Mouse (Mus musculus) lung, postnatal 0 days (tissue): ENCODE measurements at regions not wholly inside any gene's neighbourhood (a gene's known extent, or its start where the extent isn't known, plus 50 kb on each side); places are given as distances from the start of the nearest gene placed in this dataset.

Experiments used
- CTCF ChIP-seq: IDR thresholded peaks from 2 replicates; pipeline ENCODE4 v1.5.1; 2016; ENCODE audit warnings: antibody characterized with exemption, mild to moderate bottlenecking
- EP300 ChIP-seq: IDR thresholded peaks from 2 replicates; pipeline ENCODE4 v1.6.1; 2016; ENCODE audit warnings: antibody characterized with exemption, mild to moderate bottlenecking, control low read depth

GRCm38 (mm10) chr12:16054591-16054990 is 237.9 kb upstream of the Trib2 start:
- TF ChIP-seq CTCF (no peak), EP300 (no peak)
